Mouse (Mus musculus) heart, embryonic 12.5 days (tissue): Measurements from ENCODE around the gene Lmln. TPM values are rescaled to one million over a fixed set of nuclear protein-coding genes. Genes with fewer than 3 reads are reported as not detected.
"Not testable (repeated sequence)": the region's sequence is repeated elsewhere in the genome, so short reads cannot be mapped to it uniquely, and the experiment has no call there.

Experiments
- ATAC-seq: fragments of 200-750 bp; cut with Nextera tagmentation; 2 replicates; pipeline ENCODE4 v1.8.0; 2017; ENCODE audit warnings: moderate TSS enrichment, moderate library complexity; ENCODE audit not compliant: insufficient number of reproducible peaks, low FRiP score
- H3K27ac ChIP-seq: fragments of 300-500 bp; sonication (generic); 2 replicates; pipeline ENCODE4 v1.5.1; 2016; ENCODE audit warnings: mild to moderate bottlenecking, moderate library complexity; ENCODE audit not compliant: poor library complexity, severe bottlenecking
- H3K27me3 ChIP-seq: fragments of 300-500 bp; sonication (generic); replicated peaks from 2 replicates; pipeline ENCODE4 v1.6.1; 2016; ENCODE audit warnings: mild to moderate bottlenecking, moderate library complexity
- H3K36me3 ChIP-seq: fragments of 300-500 bp; sonication (generic); 2 replicates; pipeline ENCODE4 v1.6.1; 2016; ENCODE audit warnings: mild to moderate bottlenecking, moderate library complexity
- H3K4me1 ChIP-seq: fragments of 300-500 bp; sonication (generic); replicated peaks from 2 replicates; pipeline ENCODE4 v1.6.1; 2016; ENCODE audit warnings: mild to moderate bottlenecking
- H3K4me2 ChIP-seq: fragments of 300-500 bp; sonication (generic); 2 replicates; pipeline ENCODE4 v1.6.1; 2016; ENCODE audit warnings: mild to moderate bottlenecking, moderate library complexity
- H3K4me3 ChIP-seq: fragments of 300-500 bp; sonication (generic); 2 replicates; pipeline ENCODE4 v1.5.1; 2016; ENCODE audit warnings: mild to moderate bottlenecking
- H3K9ac ChIP-seq: fragments of 300-500 bp; sonication (generic); 2 replicates; pipeline ENCODE4 v1.6.1; 2016; ENCODE audit warnings: mild to moderate bottlenecking, moderate library complexity
- H3K9me3 ChIP-seq: fragments of 300-500 bp; sonication (generic); replicated peaks from 2 replicates; pipeline ENCODE4 v1.6.1; 2016; ENCODE audit warnings: mild to moderate bottlenecking, moderate library complexity
- WGBS: fragments of 180-500 bp; shearing (Covaris S2); methylation state at CpG from one replicate; pipeline ENCODE4 v1.1.7; 2016; 5-methylcytosine and 5-hydroxymethylcytosine counted together
- polyA plus RNA-seq: library from polyadenylated mRNA; unstranded; fragments of >200 nt; fragmentation: Nextera tagmentation; extraction: Ambion mirVana; gene quantifications from 2 replicates; pipeline ENCODE4 v1.2.1, GENCODE M21; 2016

The Lmln gene
- polyA plus RNA-seq, 1 experiment from 2014 or later, result 3.2 TPM

- peak overlapping the region; percentile 16 for H3K4me3 ChIP-seq
- no peaks in the 10 kb centered on the region for H3K9me3 ChIP-seq
- ATAC-seq, result no peak
- H3K9ac ChIP-seq, result peak overlapping the region; percentile 59
- 86% methylated on average over 16 of the region's 16 CpGs for WGBS
- H3K27ac ChIP-seq, result no peak overlapping the region
- H3K4me1 ChIP-seq, result peaks cover 17% of the 10 kb centered on the region
- H3K4me2 ChIP-seq, result peak overlapping the region; percentile 49
- peaks cover 32% of the 10 kb centered on the region for H3K36me3 ChIP-seq
- no peaks in the 10 kb centered on the region for H3K27me3 ChIP-seq
Observed at GRCm38 (mm10) chr16:33058033-33058432, 4.3 kb upstream of the Lmln start.

- H3K27me3 ChIP-seq, H3K4me2 ChIP-seq, H3K9me3 ChIP-seq, ATAC-seq, H3K27ac ChIP-seq, H3K4me3 ChIP-seq: not testable (repeated sequence)
- H3K4me1 ChIP-seq, result peaks cover 23% of the 10 kb centered on the region
- H3K9ac ChIP-seq, result peak overlapping the region; percentile 59; the same call in 1 of the 2 replicates
- WGBS, result 88% methylated on average over 9 of the region's 9 CpGs
- H3K36me3 ChIP-seq, result peaks cover 32% of the 10 kb centered on the region
Observed at GRCm38 (mm10) chr16:33058656-33059055, 3.7 kb upstream of the Lmln start.

DNA sequence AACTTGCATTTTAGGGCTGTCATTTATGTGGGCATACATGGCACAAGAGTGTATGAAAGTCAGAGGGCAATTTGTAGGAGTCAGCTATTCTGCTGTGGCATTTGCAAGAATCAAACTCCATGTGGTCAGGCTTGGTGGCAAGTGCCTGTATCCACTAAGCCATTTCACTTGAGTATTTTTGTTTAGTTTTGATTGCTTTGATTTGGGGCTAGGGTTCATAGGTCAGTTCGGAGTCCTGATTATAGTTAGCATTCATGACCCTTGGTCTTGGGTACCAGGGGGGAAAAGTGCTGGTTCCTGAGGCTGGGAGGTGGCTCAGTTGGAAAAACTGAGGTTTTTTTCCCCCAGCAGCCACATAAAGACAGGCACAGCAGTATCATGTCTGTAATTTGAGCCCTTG, 2.9 kb upstream of the Lmln start:
- Histone ChIP-seq H3K9ac (no peak overlapping the region), H3K36me3 (peaks cover 32% of the 10 kb centered on the region), H3K27ac (no peak overlapping the region), H3K4me2 (no peak overlapping the region), H3K27me3 (no peaks in the 10 kb centered on the region), H3K4me3 (no peak overlapping the region), H3K9me3 (no peaks in the 10 kb centered on the region), H3K4me1 (peaks cover 26% of the 10 kb centered on the region)
- no peak for ATAC-seq
- WGBS, result 86% methylated on average over 1 of the region's 1 CpGs

DNA sequence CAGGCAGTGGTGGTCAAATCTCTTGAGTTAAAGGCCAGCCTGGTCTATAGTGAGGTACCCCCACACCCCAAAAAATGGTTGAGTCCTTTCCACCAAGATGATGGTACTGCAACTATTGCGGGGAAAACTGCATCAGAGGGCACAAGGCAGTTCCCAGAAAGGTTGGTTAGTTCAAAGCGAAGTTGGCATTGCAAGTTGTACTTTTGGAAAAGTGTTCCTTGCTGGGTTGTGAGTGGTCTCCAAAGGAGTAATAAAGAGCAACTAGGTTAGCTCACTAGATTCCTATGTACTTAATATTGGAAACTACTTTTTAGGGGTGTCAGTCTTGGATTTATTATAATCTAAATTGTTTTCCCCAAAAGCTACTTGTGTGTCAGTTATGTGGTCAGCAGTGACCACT, 1.4 kb upstream of the Lmln start:
- 78% methylated on average over 2 of the region's 2 CpGs for WGBS
- Histone ChIP-seq H3K4me2 (no peak overlapping the region), H3K36me3 (peaks cover 32% of the 10 kb centered on the region), H3K9ac (no peak overlapping the region), H3K27ac (no peak overlapping the region), H3K9me3 (no peaks in the 10 kb centered on the region), H3K4me1 (peaks cover 23% of the 10 kb centered on the region), H3K4me3 (no peak overlapping the region), H3K27me3 (no peaks in the 10 kb centered on the region)
- ATAC-seq, result no peak

- 41% methylated on average over 11 of the region's 11 CpGs for WGBS
- Histone ChIP-seq H3K9ac (0 out of 2 replicates have a peak overlapping the region, but pooled peaks have one; percentile 84), H3K27ac (peak overlapping the region; percentile 89; the same call in 1 of the 2 replicates), H3K4me3 (peak overlapping the region; percentile 80), H3K36me3 (peaks cover 32% of the 10 kb centered on the region), H3K4me2 (peak overlapping the region; percentile 78), H3K4me1 (peaks cover 23% of the 10 kb centered on the region), H3K9me3 (no peaks in the 10 kb centered on the region), H3K27me3 (no peaks in the 10 kb centered on the region)
- no peak for ATAC-seq
Observed at GRCm38 (mm10) chr16:33061400-33061799, 921 bp upstream of the Lmln start.

- under 1% methylated on average over 35 of the region's 35 CpGs for WGBS
- Histone ChIP-seq H3K27ac (peak overlapping the region; percentile 71), H3K36me3 (peaks cover 37% of the 10 kb centered on the region), H3K9ac (peak overlapping the region; percentile 84), H3K4me3 (peak overlapping the region; percentile 80), H3K9me3 (no peaks in the 10 kb centered on the region), H3K27me3 (no peaks in the 10 kb centered on the region), H3K4me2 (peak overlapping the region; percentile 78), H3K4me1 (peaks cover 23% of the 10 kb centered on the region)
- peak; percentile 80 for ATAC-seq
Observed at GRCm38 (mm10) chr16:33062682-33063131, 386 bp downstream of the Lmln start.

GRCm38 (mm10) chr16:33063267-33063666, 946 bp downstream of the Lmln start:
- no peak overlapping the region for H3K27ac ChIP-seq
- no peaks in the 10 kb centered on the region for H3K27me3 ChIP-seq
- peak overlapping the region; percentile 80 for H3K4me3 ChIP-seq
- WGBS, result 15% methylated on average over 7 of the region's 7 CpGs
- H3K9me3 ChIP-seq, result no peaks in the 10 kb centered on the region
- no peak for ATAC-seq
- peaks cover 33% of the 10 kb centered on the region for H3K36me3 ChIP-seq
- peaks cover 19% of the 10 kb centered on the region for H3K4me1 ChIP-seq
- H3K4me2 ChIP-seq, result peak overlapping the region; percentile 78
- peak overlapping the region; percentile 84 for H3K9ac ChIP-seq

DNA sequence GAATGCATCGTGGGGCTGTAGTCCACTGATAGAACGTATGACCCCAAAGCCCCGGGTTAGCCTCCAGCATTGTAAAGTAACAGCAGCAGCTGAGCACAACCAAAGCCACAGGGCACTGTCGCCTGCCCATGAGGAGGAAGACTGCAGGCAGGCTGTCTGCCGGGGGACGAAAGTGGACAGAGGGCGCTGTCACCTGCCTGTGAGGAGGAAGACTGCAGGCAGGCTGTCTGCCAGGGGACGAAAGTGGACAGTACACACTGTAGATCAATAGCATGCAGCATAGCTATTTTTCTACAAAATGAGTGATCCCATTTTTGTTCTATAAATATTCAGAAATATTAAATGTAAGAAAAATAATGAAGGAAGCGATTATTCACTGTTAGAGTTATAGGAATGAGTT, 2.3 kb downstream of the Lmln start:
- no peak overlapping the region for H3K4me3 ChIP-seq
- H3K36me3 ChIP-seq, result peaks cover 25% of the 10 kb centered on the region
- peaks cover 16% of the 10 kb centered on the region for H3K4me1 ChIP-seq
- no peak overlapping the region for H3K9ac ChIP-seq
- no peak for ATAC-seq
- H3K9me3 ChIP-seq, result no peaks in the 10 kb centered on the region
- WGBS, result 76% methylated on average over 9 of the region's 9 CpGs
- H3K27me3 ChIP-seq, result no peaks in the 10 kb centered on the region
- no peak overlapping the region for H3K4me2 ChIP-seq
- no peak overlapping the region for H3K27ac ChIP-seq

GRCm38 (mm10) chr16:33070928-33071327, 8.6 kb downstream of the Lmln start:
- Histone ChIP-seq H3K27ac (no peak overlapping the region), H3K27me3 (no peaks in the 10 kb centered on the region), H3K4me3 (no peak overlapping the region), H3K36me3 (peaks cover 39% of the 10 kb centered on the region), H3K9ac (no peak overlapping the region), H3K9me3 (no peaks in the 10 kb centered on the region), H3K4me1 (no peaks in the 10 kb centered on the region), H3K4me2 (no peak overlapping the region)
- ATAC-seq, result no peak

- H3K4me3 ChIP-seq, result no peak overlapping the region
- H3K27me3 ChIP-seq, result no peaks in the 10 kb centered on the region
- no peak overlapping the region for H3K9ac ChIP-seq
- no peaks in the 10 kb centered on the region for H3K9me3 ChIP-seq
- H3K4me2 ChIP-seq, result no peak overlapping the region
- H3K36me3 ChIP-seq, result peaks cover 38% of the 10 kb centered on the region
- no peak for ATAC-seq
- no peak overlapping the region for H3K27ac ChIP-seq
- H3K4me1 ChIP-seq, result no peaks in the 10 kb centered on the region
- 87% methylated on average over 6 of the region's 6 CpGs for WGBS
Observed at GRCm38 (mm10) chr16:33072871-33073557, 10.7 kb downstream of the Lmln start.

DNA sequence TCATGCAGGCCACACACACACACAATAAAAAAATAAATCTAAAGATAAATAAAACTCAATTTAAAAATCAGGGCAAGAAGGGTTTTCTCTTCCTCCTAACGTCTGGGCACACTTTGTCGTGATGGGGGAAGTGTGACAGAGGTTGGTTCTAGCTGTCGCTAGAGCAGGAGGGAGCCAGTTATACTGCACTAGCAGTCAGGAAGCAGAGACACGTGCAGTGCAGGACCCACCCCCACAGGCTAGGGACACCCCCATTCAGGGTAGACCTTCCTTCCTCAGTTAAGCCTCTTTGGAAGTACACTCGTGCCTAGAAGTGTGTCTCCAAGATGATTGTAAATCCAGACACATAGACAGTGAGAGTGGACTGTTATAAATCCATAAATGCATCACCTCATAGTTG, 12.6 kb downstream of the Lmln start:
- Histone ChIP-seq H3K9me3 (no peaks in the 10 kb centered on the region), H3K4me2 (no peak overlapping the region), H3K27me3 (no peaks in the 10 kb centered on the region), H3K36me3 (peaks cover 28% of the 10 kb centered on the region), H3K4me3 (no peak overlapping the region), H3K27ac (no peak overlapping the region), H3K9ac (no peak overlapping the region), H3K4me1 (no peaks in the 10 kb centered on the region)
- no peak for ATAC-seq
- 76% methylated on average over 5 of the region's 5 CpGs for WGBS

- Histone ChIP-seq H3K4me2 (no peak overlapping the region), H3K27ac (no peak overlapping the region), H3K36me3 (peaks cover 26% of the 10 kb centered on the region), H3K4me1 (no peaks in the 10 kb centered on the region), H3K4me3 (no peak overlapping the region), H3K9ac (no peak overlapping the region), H3K9me3 (no peaks in the 10 kb centered on the region), H3K27me3 (no peaks in the 10 kb centered on the region)
- no peak for ATAC-seq
- 77% methylated on average over 6 of the region's 6 CpGs for WGBS
Observed at GRCm38 (mm10) chr16:33076078-33076477, 13.8 kb downstream of the Lmln start.
